Mouse (Mus musculus) large intestine, adult 2 months (tissue): Measurements from ENCODE around the gene Sdhaf1. TPM values are rescaled to one million over a fixed set of nuclear protein-coding genes. Genes with fewer than 3 reads are reported as not detected.

ENCODE experiments used
- polyA plus RNA-seq: library from polyadenylated mRNA; depleted of rRNA; stranded (reverse); fragments of >200 nt; gene quantifications from 2 replicates; pipeline ENCODE4 v1.2.3, GENCODE M21; 2012; rRNA removed

Gene Sdhaf1
- polyA plus RNA-seq, 1 experiment: 12.1 TPM

Other genes with a start within 250 kb of the Sdhaf1 start
- 0.25 TPM in 1 of 2 replicates, not detected in the other for gene Gm26920, start 233.5 kb downstream of the Sdhaf1 start, polyA plus RNA-seq
- gene Zfp566, start 233.4 kb downstream of the Sdhaf1 start, polyA plus RNA-seq: 1.0 and 1.2 TPM in 2 replicates
- gene Zfp260, start 229.1 kb downstream of the Sdhaf1 start, polyA plus RNA-seq: 11.4 and 12.5 TPM in 2 replicates
- gene Zfp382, start 202.0 kb downstream of the Sdhaf1 start, polyA plus RNA-seq: 0.20 and 1.2 TPM in 2 replicates
- 8.8 and 11.3 TPM in 2 replicates for gene Zfp146, start 154.1 kb downstream of the Sdhaf1 start, polyA plus RNA-seq
- gene Cox7a1, start 139.8 kb downstream of the Sdhaf1 start, polyA plus RNA-seq: 90.2 and 179 TPM in 2 replicates
- gene Capns1, start 125.1 kb downstream of the Sdhaf1 start, polyA plus RNA-seq: 636 and 641 TPM in 2 replicates
- gene Polr2i, start 91.9 kb downstream of the Sdhaf1 start, polyA plus RNA-seq: 100 and 106 TPM in 2 replicates
- 56.3 and 57.3 TPM in 2 replicates for gene Tbcb, start 91.6 kb downstream of the Sdhaf1 start, polyA plus RNA-seq
- 0.18 TPM in 1 of 2 replicates, not detected in the other for gene Ovol3, start 88.2 kb downstream of the Sdhaf1 start, polyA plus RNA-seq
- gene Thap8, start 43.8 kb downstream of the Sdhaf1 start, polyA plus RNA-seq: 0.15 TPM in 1 of 2 replicates, not detected in the other
- 14.0 and 16.5 TPM in 2 replicates for gene Wdr62, start 43.5 kb downstream of the Sdhaf1 start, polyA plus RNA-seq
- gene Clip3, start 32.2 kb downstream of the Sdhaf1 start, polyA plus RNA-seq: 4.0 and 4.9 TPM in 2 replicates
- 81.0 and 96.8 TPM in 2 replicates for gene Alkbh6, start 15.2 kb downstream of the Sdhaf1 start, polyA plus RNA-seq
- gene Syne4, start 9.1 kb downstream of the Sdhaf1 start, polyA plus RNA-seq: 18.4 and 23.2 TPM in 2 replicates
- gene E130208F15Rik, start 2.2 kb downstream of the Sdhaf1 start, polyA plus RNA-seq: 0.31 and 0.74 TPM in 2 replicates
- 12.7 and 13.1 TPM in 2 replicates for gene Lrfn3, start 38.9 kb upstream of the Sdhaf1 start, polyA plus RNA-seq
- 109 and 121 TPM in 2 replicates for gene Tyrobp, start 89.9 kb upstream of the Sdhaf1 start, polyA plus RNA-seq
- gene Hcst, start 96.0 kb upstream of the Sdhaf1 start, polyA plus RNA-seq: 18.0 and 22.2 TPM in 2 replicates
- gene Nfkbid, start 97.8 kb upstream of the Sdhaf1 start, polyA plus RNA-seq: 8.6 and 9.0 TPM in 2 replicates
- gene Aplp1, start 121.6 kb upstream of the Sdhaf1 start, polyA plus RNA-seq: 54.6 and 86.3 TPM in 2 replicates
- 0.06 and 0.08 TPM in 2 replicates for gene Kirrel2, start 133.8 kb upstream of the Sdhaf1 start, polyA plus RNA-seq
- gene Nphs1, start 134.4 kb upstream of the Sdhaf1 start, polyA plus RNA-seq: 0.17 and 0.18 TPM in 2 replicates
- 1.6 and 7.7 TPM in 2 replicates for gene Prodh2, start 169.7 kb upstream of the Sdhaf1 start, polyA plus RNA-seq
- gene Arhgap33, start 211.2 kb upstream of the Sdhaf1 start, polyA plus RNA-seq: 5.1 and 9.4 TPM in 2 replicates
- gene Hspb6, start 228.3 kb upstream of the Sdhaf1 start, polyA plus RNA-seq: 84.8 and 94.7 TPM in 2 replicates
- gene Proser3, start 228.4 kb upstream of the Sdhaf1 start, polyA plus RNA-seq: 4.3 and 7.3 TPM in 2 replicates
- 44.9 and 45.8 TPM in 2 replicates for gene Lin37, start 235.9 kb upstream of the Sdhaf1 start, polyA plus RNA-seq
- 46.2 and 48.2 TPM in 2 replicates for gene U2af1l4, start 239.4 kb upstream of the Sdhaf1 start, polyA plus RNA-seq
- gene Gm49396, start 239.4 kb upstream of the Sdhaf1 start, polyA plus RNA-seq: 2.1 TPM in 2 replicates
- 186 and 239 TPM in 2 replicates for gene Psenen, start 239.7 kb upstream of the Sdhaf1 start, polyA plus RNA-seq
- 9.2 and 10.3 TPM in 2 replicates for gene Igflr1, start 241.5 kb upstream of the Sdhaf1 start, polyA plus RNA-seq